Mouse (Mus musculus) hindbrain, embryonic 16.5 days (tissue): Measurements from ENCODE around the gene Sf3b3. TPM values are rescaled to one million over a fixed set of nuclear protein-coding genes. Genes with fewer than 3 reads are reported as not detected.

Source experiments
- ATAC-seq: fragments of 200-750 bp; cut with Nextera tagmentation; 2 replicates; pipeline ENCODE4 v1.8.0; 2017; ENCODE audit warnings: moderate TSS enrichment, moderate library complexity
- H3K27ac ChIP-seq: fragments of 300-500 bp; sonication (generic); 2 replicates; pipeline ENCODE4 v1.5.1; 2014; ENCODE audit warnings: low read depth, mild to moderate bottlenecking, control low read depth, low read length, moderate library complexity
- H3K27me3 ChIP-seq: fragments of 300-500 bp; sonication (generic); replicated peaks from 2 replicates; pipeline ENCODE4 v1.6.1; 2014; ENCODE audit warnings: low read length; ENCODE audit not compliant: control insufficient read depth, insufficient read depth
- H3K36me3 ChIP-seq: fragments of 300-500 bp; sonication (generic); 2 replicates; pipeline ENCODE4 v1.6.1; 2014; ENCODE audit warnings: mild to moderate bottlenecking, low read length, moderate library complexity, mixed read lengths; ENCODE audit not compliant: control insufficient read depth, insufficient read depth
- H3K4me1 ChIP-seq: fragments of 300-500 bp; sonication (generic); 2 replicates; pipeline ENCODE4 v1.6.1; 2014; ENCODE audit warnings: low read depth, low read length; ENCODE audit not compliant: control insufficient read depth, insufficient read depth
- H3K4me2 ChIP-seq: fragments of 300-500 bp; sonication (generic); 2 replicates; pipeline ENCODE4 v1.6.1; 2014; ENCODE audit warnings: mild to moderate bottlenecking, low read length, control low read depth, moderate library complexity
- H3K4me3 ChIP-seq: fragments of 300-500 bp; sonication (generic); 2 replicates; pipeline ENCODE4 v1.5.1; 2014; ENCODE audit warnings: mild to moderate bottlenecking, low read length, control low read depth, moderate library complexity
- H3K9ac ChIP-seq: fragments of 300-500 bp; sonication (generic); 2 replicates; pipeline ENCODE4 v1.6.1; 2014; ENCODE audit warnings: low read depth, mild to moderate bottlenecking, control low read depth, low read length, moderate library complexity
- H3K9me3 ChIP-seq: fragments of 300-500 bp; sonication (generic); 2 replicates; pipeline ENCODE4 v1.6.1; 2014; ENCODE audit warnings: mild to moderate bottlenecking, low read length, moderate library complexity; ENCODE audit not compliant: control insufficient read depth
- WGBS: fragments of 180-500 bp; shearing (Covaris S2); extraction: QIAGEN DNeasy Blood & Tissue Kit; methylation state at CpG from one replicate; pipeline ENCODE4 v1.1.7; 2014; 5-methylcytosine and 5-hydroxymethylcytosine counted together
- polyA plus RNA-seq: library from polyadenylated mRNA; unstranded; fragments of >200 nt; fragmentation: Nextera tagmentation; extraction: Ambion mirVana; gene quantifications from 2 replicates; pipeline ENCODE4 v1.2.1, GENCODE M21; 2015

The Sf3b3 gene
- 78.4 and 92.3 TPM in 2 replicates for polyA plus RNA-seq

- H3K27me3 ChIP-seq, result no peaks in the 10 kb centered on the region
- H3K27ac ChIP-seq, result peak within 1 kb of the TSS; percentile 89
- peak within 1 kb of the TSS; percentile 82 for H3K4me2 ChIP-seq
- peak within 1 kb of the TSS; percentile 93 for H3K4me3 ChIP-seq
- peaks cover 26% of the 10 kb centered on the region for H3K36me3 ChIP-seq
- H3K4me1 ChIP-seq, result peaks cover 21% of the 10 kb centered on the region
- H3K9me3 ChIP-seq, result no peaks in the 10 kb centered on the region
- peak within 1 kb of the TSS; percentile 95 for H3K9ac ChIP-seq
- WGBS, result under 1% methylated on average over 53 of the region's 53 CpGs
- ATAC-seq, result peak; percentile 96
These were observed at the start of gene Sf3b3, which contains the start of gene Cog4 for GRCm38 (mm10) chr8:110846405-110847170. Gene Sf3b3, minus strand, starts transcription at chr8:110846787. Gene Cog4, plus strand, starts transcription at chr8:110846600.

GRCm38 (mm10) chr8:110895812-110896211 lies 49.2 kb upstream of the Sf3b3 start:
- Histone ChIP-seq H3K9me3 (no peaks in the 10 kb centered on the region), H3K27me3 (no peaks in the 10 kb centered on the region), H3K9ac (no peak overlapping the region), H3K4me3 (no peak overlapping the region), H3K36me3 (no peaks in the 10 kb centered on the region), H3K4me1 (no peaks in the 10 kb centered on the region), H3K27ac (no peak overlapping the region), H3K4me2 (no peak overlapping the region)
- 96% methylated on average over 13 of the region's 13 CpGs for WGBS
- no peak for ATAC-seq

- H3K27ac ChIP-seq, result no peak overlapping the region
- no peaks in the 10 kb centered on the region for H3K27me3 ChIP-seq
- no peaks in the 10 kb centered on the region for H3K9me3 ChIP-seq
- no peaks in the 10 kb centered on the region for H3K36me3 ChIP-seq
- no peak overlapping the region for H3K9ac ChIP-seq
- no peak for ATAC-seq
- no peak overlapping the region for H3K4me3 ChIP-seq
- H3K4me1 ChIP-seq, result no peaks in the 10 kb centered on the region
- WGBS, result 81% methylated on average over 7 of the region's 9 CpGs
- H3K4me2 ChIP-seq, result no peak overlapping the region
These were observed 48.7 kb upstream of the Sf3b3 start for GRCm38 (mm10) chr8:110895254-110895653.

GRCm38 (mm10) chr8:110894851-110895250 lies 48.3 kb upstream of the Sf3b3 start:
- Histone ChIP-seq H3K4me1 (no peaks in the 10 kb centered on the region), H3K27me3 (no peaks in the 10 kb centered on the region), H3K9ac (no peak overlapping the region), H3K27ac (no peak overlapping the region), H3K36me3 (0 out of 2 replicates have a peak, but pooled peaks cover 2% of the 10 kb centered on the region), H3K9me3 (no peaks in the 10 kb centered on the region), H3K4me3 (no peak overlapping the region), H3K4me2 (no peak overlapping the region)
- ATAC-seq, result no peak
- WGBS, result 89% methylated on average over 10 of the region's 10 CpGs

GRCm38 (mm10) chr8:110892913-110893312 lies 46.3 kb upstream of the Sf3b3 start:
- Histone ChIP-seq H3K4me2 (no peak overlapping the region), H3K4me1 (no peaks in the 10 kb centered on the region), H3K9me3 (no peaks in the 10 kb centered on the region), H3K9ac (no peak overlapping the region), H3K27ac (no peak overlapping the region), H3K27me3 (no peaks in the 10 kb centered on the region), H3K36me3 (0 out of 2 replicates have a peak, but pooled peaks cover 2% of the 10 kb centered on the region), H3K4me3 (no peak overlapping the region)
- no peak for ATAC-seq
- 93% methylated on average over 2 of the region's 2 CpGs for WGBS

GRCm38 (mm10) chr8:110892040-110892439 lies 45.5 kb upstream of the Sf3b3 start:
- Histone ChIP-seq H3K4me2 (no peak overlapping the region), H3K4me1 (no peaks in the 10 kb centered on the region), H3K36me3 (0 out of 2 replicates have a peak, but pooled peaks cover 2% of the 10 kb centered on the region), H3K9ac (no peak overlapping the region), H3K4me3 (no peak overlapping the region), H3K27ac (no peak overlapping the region), H3K9me3 (no peaks in the 10 kb centered on the region), H3K27me3 (no peaks in the 10 kb centered on the region)
- WGBS, result 86% methylated on average over 7 of the region's 7 CpGs
- ATAC-seq, result no peak

- no peak for ATAC-seq
- H3K4me3 ChIP-seq, result no peak overlapping the region
- no peaks in the 10 kb centered on the region for H3K27me3 ChIP-seq
- no peak overlapping the region for H3K27ac ChIP-seq
- H3K4me2 ChIP-seq, result no peak overlapping the region
- H3K9me3 ChIP-seq, result no peaks in the 10 kb centered on the region
- peaks cover 2% of the 10 kb centered on the region; the same call in 1 of the 2 replicates for H3K36me3 ChIP-seq
- WGBS, result 72% methylated on average over 12 of the region's 12 CpGs
- no peaks in the 10 kb centered on the region for H3K4me1 ChIP-seq
- H3K9ac ChIP-seq, result no peak overlapping the region
These were observed 43.4 kb upstream of the Sf3b3 start for GRCm38 (mm10) chr8:110889904-110890470.

- no peak for ATAC-seq
- Histone ChIP-seq H3K4me1 (no peaks in the 10 kb centered on the region), H3K36me3 (peaks cover 12% of the 10 kb centered on the region), H3K4me3 (no peak overlapping the region), H3K4me2 (no peak overlapping the region), H3K9me3 (no peaks in the 10 kb centered on the region), H3K9ac (no peak overlapping the region), H3K27ac (no peak overlapping the region), H3K27me3 (no peaks in the 10 kb centered on the region)
- 86% methylated on average over 16 of the region's 16 CpGs for whole genome bisulfite sequencing
These were observed 42.3 kb upstream of the Sf3b3 start for GRCm38 (mm10) chr8:110888860-110889259.

GRCm38 (mm10) chr8:110888441-110888840 lies 41.9 kb upstream of the Sf3b3 start:
- ATAC-seq, result no peak
- no peaks in the 10 kb centered on the region for H3K9me3 ChIP-seq
- 91% methylated on average over 8 of the region's 8 CpGs for WGBS
- H3K27ac ChIP-seq, result no peak overlapping the region
- no peak overlapping the region for H3K4me3 ChIP-seq
- no peaks in the 10 kb centered on the region for H3K27me3 ChIP-seq
- H3K4me2 ChIP-seq, result no peak overlapping the region
- H3K36me3 ChIP-seq, result peaks cover 15% of the 10 kb centered on the region
- H3K4me1 ChIP-seq, result no peaks in the 10 kb centered on the region
- no peak overlapping the region for H3K9ac ChIP-seq
